Mouse (Mus musculus): ENCODE data around the gene Dlg1. TPM values are rescaled to one million over a fixed set of nuclear protein-coding genes. Genes with fewer than 3 reads are reported as not detected.

The Dlg1 gene
- polyA plus RNA-seq, 1 experiment from 2014 or later = 14.4 TPM

- Histone ChIP-seq H3K9me3 (no peaks in the 10 kb centered on the region), H3K9ac (no peak overlapping the region), H3K4me3 (no peak overlapping the region), H3K4me2 (no peak overlapping the region), H3K4me1 (replicated peaks) (no peaks in the 10 kb centered on the region), H3K27me3 (no peaks in the 10 kb centered on the region), H3K36me3 (no peaks in the 10 kb centered on the region), H3K27ac (replicated peaks) (no peak overlapping the region)
- ATAC-seq (ENCODE audit: low FRiP score, low read depth) = no peak
- WGBS = 22% methylated on average over 4 of the region's 4 CpGs
Observed at GRCm38 (mm10) chr16:31826049-31826448, 162.8 kb downstream of the Dlg1 start.

- 93% methylated on average over 4 of the region's 4 CpGs for WGBS
- no peaks in the 10 kb centered on the region for H3K4me1 ChIP-seq (replicated peaks)
Observed at GRCm38 (mm10) chr16:31830726-31831125, 167.5 kb downstream of the Dlg1 start.

GRCm38 (mm10) chr16:31832630-31833422 is 169.6 kb downstream of the Dlg1 start:
- H3K36me3 ChIP-seq = no peaks in the 10 kb centered on the region
- H3K4me2 ChIP-seq = no peak overlapping the region
- 95% methylated on average over 10 of the region's 10 CpGs for WGBS
- no peak overlapping the region for H3K4me3 ChIP-seq
- H3K9me3 ChIP-seq = no peaks in the 10 kb centered on the region
- H3K27me3 ChIP-seq = no peaks in the 10 kb centered on the region
- ATAC-seq (ENCODE audit: low FRiP score, low read depth) = no peak
- H3K9ac ChIP-seq = no peak overlapping the region
- no peaks in the 10 kb centered on the region for H3K4me1 ChIP-seq (replicated peaks)
- H3K27ac ChIP-seq (replicated peaks) = no peak overlapping the region

More at GRCm38 (mm10) chr16:31830726-31831125, 167.5 kb downstream of the Dlg1 start:
- no peak overlapping the region for H3K9ac ChIP-seq
- no peak overlapping the region for H3K4me2 ChIP-seq
- no peak for ATAC-seq (ENCODE audit: low FRiP score, low read depth)
- H3K4me3 ChIP-seq = no peak overlapping the region
- no peaks in the 10 kb centered on the region for H3K9me3 ChIP-seq
- no peak overlapping the region for H3K27ac ChIP-seq (replicated peaks)
- H3K36me3 ChIP-seq = no peaks in the 10 kb centered on the region
- H3K27me3 ChIP-seq = no peaks in the 10 kb centered on the region

- Histone ChIP-seq H3K27me3 (no peaks in the 10 kb centered on the region), H3K4me2 (no peak overlapping the region), H3K27ac (replicated peaks) (0 out of 2 replicates have a peak overlapping the region, but pooled peaks have one; percentile 18), H3K4me1 (replicated peaks) (no peaks in the 10 kb centered on the region), H3K4me3 (no peak overlapping the region), H3K9me3 (no peaks in the 10 kb centered on the region), H3K36me3 (0 out of 2 replicates have a peak, but pooled peaks cover 5% of the 10 kb centered on the region), H3K9ac (no peak overlapping the region)
- 72% methylated on average over 7 of the region's 7 CpGs for WGBS
- no peak for ATAC-seq (ENCODE audit: low FRiP score, low read depth)
Observed at GRCm38 (mm10) chr16:31834011-31834584, 170.9 kb downstream of the Dlg1 start.

- Histone ChIP-seq H3K27ac (replicated peaks) (no peak overlapping the region), H3K4me2 (no peak overlapping the region), H3K4me3 (no peak overlapping the region), H3K36me3 (0 out of 2 replicates have a peak, but pooled peaks cover 9% of the 10 kb centered on the region), H3K9me3 (no peaks in the 10 kb centered on the region), H3K4me1 (replicated peaks) (no peaks in the 10 kb centered on the region), H3K27me3 (no peaks in the 10 kb centered on the region), H3K9ac (no peak overlapping the region)
- 87% methylated on average over 2 of the region's 2 CpGs for WGBS
- ATAC-seq (ENCODE audit: low FRiP score, low read depth) = no peak
Observed at GRCm38 (mm10) chr16:31834662-31835318, 171.5 kb downstream of the Dlg1 start.

- Histone ChIP-seq H3K4me2 (no peak overlapping the region), H3K36me3 (0 out of 2 replicates have a peak, but pooled peaks cover 9% of the 10 kb centered on the region), H3K9ac (no peak overlapping the region), H3K4me3 (no peak overlapping the region), H3K4me1 (replicated peaks) (no peaks in the 10 kb centered on the region), H3K27ac (replicated peaks) (no peak overlapping the region), H3K27me3 (no peaks in the 10 kb centered on the region), H3K9me3 (no peaks in the 10 kb centered on the region)
- no peak for ATAC-seq (ENCODE audit: low FRiP score, low read depth)
- WGBS = 87% methylated on average over 3 of the region's 3 CpGs
Observed at GRCm38 (mm10) chr16:31837362-31837761, 174.1 kb downstream of the Dlg1 start.

GRCm38 (mm10) chr16:31844246-31844645 is 181.0 kb downstream of the Dlg1 start:
- Histone ChIP-seq H3K4me1 (replicated peaks) (peaks cover 4% of the 10 kb centered on the region; the same call in 1 of the 2 replicates), H3K27ac (replicated peaks) (no peak overlapping the region), H3K9ac (no peak overlapping the region), H3K4me3 (no peak overlapping the region), H3K9me3 (no peaks in the 10 kb centered on the region), H3K4me2 (no peak overlapping the region), H3K36me3 (0 out of 2 replicates have a peak, but pooled peaks cover 2% of the 10 kb centered on the region), H3K27me3 (no peaks in the 10 kb centered on the region)
- no peak for ATAC-seq (ENCODE audit: low FRiP score, low read depth)
- 97% methylated on average over 3 of the region's 3 CpGs for WGBS

- Histone ChIP-seq H3K27ac (replicated peaks) (0 out of 2 replicates have a peak overlapping the region, but pooled peaks have one; percentile 55), H3K36me3 (no peaks in the 10 kb centered on the region), H3K9ac (no peak overlapping the region), H3K4me1 (replicated peaks) (peaks cover 4% of the 10 kb centered on the region; the same call in 1 of the 2 replicates), H3K27me3 (no peaks in the 10 kb centered on the region), H3K9me3 (no peaks in the 10 kb centered on the region), H3K4me3 (no peak overlapping the region), H3K4me2 (peak overlapping the region; percentile 39)
- 41% methylated on average over 10 of the region's 10 CpGs for WGBS
- no peak for ATAC-seq (ENCODE audit: low FRiP score, low read depth)
Observed at GRCm38 (mm10) chr16:31846763-31847162, 183.5 kb downstream of the Dlg1 start.

GRCm38 (mm10) chr16:31863920-31864319 is 200.7 kb downstream of the Dlg1 start:
- H3K4me2 ChIP-seq = no peak overlapping the region
- no peaks in the 10 kb centered on the region for H3K4me1 ChIP-seq (replicated peaks)
- H3K27ac ChIP-seq (replicated peaks) = no peak overlapping the region
- ATAC-seq (ENCODE audit: low FRiP score, low read depth) = no peak
- H3K9ac ChIP-seq = no peak overlapping the region
- H3K36me3 ChIP-seq = peaks cover 31% of the 10 kb centered on the region
- H3K27me3 ChIP-seq = no peaks in the 10 kb centered on the region
- no peak overlapping the region for H3K4me3 ChIP-seq
- WGBS = 88% methylated on average over 5 of the region's 5 CpGs
- no peaks in the 10 kb centered on the region for H3K9me3 ChIP-seq

- Histone ChIP-seq H3K9me3 (no peaks in the 10 kb centered on the region), H3K4me1 (replicated peaks) (no peaks in the 10 kb centered on the region), H3K27me3 (no peaks in the 10 kb centered on the region), H3K9ac (no peak overlapping the region), H3K27ac (replicated peaks) (no peak overlapping the region), H3K4me3 (no peak overlapping the region), H3K4me2 (no peak overlapping the region), H3K36me3 (peaks cover 24% of the 10 kb centered on the region)
- 68% methylated on average over 3 of the region's 3 CpGs for WGBS
- ATAC-seq (ENCODE audit: low FRiP score, low read depth) = no peak
Observed at GRCm38 (mm10) chr16:31865242-31865641, 202.0 kb downstream of the Dlg1 start.

- Histone ChIP-seq H3K9me3 (no peaks in the 10 kb centered on the region), H3K36me3 (peaks cover 12% of the 10 kb centered on the region; the same call in 1 of the 2 replicates), H3K27me3 (no peaks in the 10 kb centered on the region), H3K9ac (no peak overlapping the region), H3K4me1 (replicated peaks) (no peaks in the 10 kb centered on the region), H3K4me2 (no peak overlapping the region), H3K4me3 (no peak overlapping the region), H3K27ac (replicated peaks) (no peak overlapping the region)
- WGBS = 88% methylated on average over 3 of the region's 3 CpGs
- ATAC-seq (ENCODE audit: low FRiP score, low read depth) = no peak
Observed at GRCm38 (mm10) chr16:31866911-31867310, 203.7 kb downstream of the Dlg1 start.

GRCm38 (mm10) chr16:31867736-31868135 is 204.5 kb downstream of the Dlg1 start:
- peaks cover 12% of the 10 kb centered on the region; the same call in 1 of the 2 replicates for H3K36me3 ChIP-seq
- WGBS = 82% methylated on average over 4 of the region's 4 CpGs

More at GRCm38 (mm10) chr16:31867736-31868135, 204.5 kb downstream of the Dlg1 start:
- no peak overlapping the region for H3K4me3 ChIP-seq
- H3K4me1 ChIP-seq (replicated peaks) = no peaks in the 10 kb centered on the region
- ATAC-seq (ENCODE audit: low FRiP score, low read depth) = no peak
- no peak overlapping the region for H3K27ac ChIP-seq (replicated peaks)
- H3K9ac ChIP-seq = no peak overlapping the region
- no peak overlapping the region for H3K4me2 ChIP-seq
- H3K27me3 ChIP-seq = no peaks in the 10 kb centered on the region
- no peaks in the 10 kb centered on the region for H3K9me3 ChIP-seq
